Mouse (Mus musculus): ENCODE measurements around the gene Rnpepl1. TPM values are rescaled to one million over a fixed set of nuclear protein-coding genes. Genes with fewer than 3 reads are reported as not detected.

Rnpepl1 gene
- 47.7 and 47.8 TPM in 2 replicates for polyA plus RNA-seq (2015; fragmentation: Nextera tagmentation; extraction: Ambion mirVana)

GRCm38 (mm10) chr1:92910239-92910885, at the start of gene Rnpepl1:
TSS of gene Rnpepl1 (plus strand) at chr1:92910783.
- peak within 1 kb of the TSS; percentile 90 for H3K27ac ChIP-seq (replicated peaks)
- peak within 1 kb of the TSS; percentile 85 for H3K9ac ChIP-seq
- no peaks in the 10 kb centered on the region for H3K27me3 ChIP-seq
- H3K36me3 ChIP-seq, result peaks cover 15% of the 10 kb centered on the region
- no peaks in the 10 kb centered on the region for H3K9me3 ChIP-seq (replicated peaks)
- peak; percentile 71 for ATAC-seq (ENCODE audit: insufficient number of reproducible peaks, low FRiP score, low TSS enrichment, low read depth)
- H3K4me3 ChIP-seq (replicated peaks), result peak within 1 kb of the TSS; percentile 81
- H3K4me1 ChIP-seq, result peaks cover 42% of the 10 kb centered on the region
- peak within 1 kb of the TSS; percentile 93 for H3K4me2 ChIP-seq (replicated peaks)
- under 1% methylated on average over 53 of the region's 57 CpGs for WGBS

DNA sequence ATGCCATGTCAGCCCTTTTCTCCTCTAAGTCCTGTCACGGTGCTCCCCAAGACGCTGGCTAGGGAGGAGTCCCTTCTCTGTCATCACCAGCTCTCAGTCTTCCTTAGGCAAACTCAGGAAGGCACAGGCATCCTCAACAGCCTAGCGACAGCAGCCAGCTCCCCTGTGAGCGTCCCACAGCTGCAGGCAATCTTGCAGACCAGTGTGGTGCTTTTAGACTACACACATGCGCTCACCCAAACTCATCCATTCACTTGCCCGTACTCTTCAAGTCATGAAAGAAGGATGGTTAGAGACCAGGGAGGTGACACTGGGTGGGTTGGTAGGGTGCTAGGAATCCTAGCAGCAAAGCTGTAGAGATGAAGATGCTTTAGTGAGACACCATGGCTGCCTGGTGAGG, 49.1 kb upstream of the Rnpepl1 start:
- no peak for ATAC-seq (ENCODE audit: insufficient number of reproducible peaks, low FRiP score, low TSS enrichment, low read depth)
- WGBS, result 63% methylated on average over 6 of the region's 6 CpGs
- no peak overlapping the region for H3K27ac ChIP-seq (replicated peaks)
- no peaks in the 10 kb centered on the region for H3K27me3 ChIP-seq
- no peaks in the 10 kb centered on the region for H3K9me3 ChIP-seq (replicated peaks)
- no peaks in the 10 kb centered on the region for H3K4me1 ChIP-seq
- H3K4me3 ChIP-seq (replicated peaks), result no peak overlapping the region
- peaks cover 39% of the 10 kb centered on the region for H3K36me3 ChIP-seq
- H3K4me2 ChIP-seq (replicated peaks), result no peak overlapping the region
- no peak overlapping the region for H3K9ac ChIP-seq

- ATAC-seq (ENCODE audit: insufficient number of reproducible peaks, low FRiP score, low TSS enrichment, low read depth), result no peak
Measured at GRCm38 (mm10) chr1:92863268-92863667, 47.3 kb upstream of the Rnpepl1 start.

GRCm38 (mm10) chr1:92866170-92866569, 44.4 kb upstream of the Rnpepl1 start:
- no peaks in the 10 kb centered on the region for H3K9me3 ChIP-seq (replicated peaks)
- no peak overlapping the region for H3K4me2 ChIP-seq (replicated peaks)
- ATAC-seq (ENCODE audit: insufficient number of reproducible peaks, low FRiP score, low TSS enrichment, low read depth), result no peak
- no peak overlapping the region for H3K9ac ChIP-seq
- WGBS, result 63% methylated on average over 2 of the region's 2 CpGs
- no peaks in the 10 kb centered on the region for H3K4me1 ChIP-seq
- no peak overlapping the region for H3K27ac ChIP-seq (replicated peaks)
- no peaks in the 10 kb centered on the region for H3K36me3 ChIP-seq
- H3K4me3 ChIP-seq (replicated peaks), result no peak overlapping the region
- H3K27me3 ChIP-seq, result no peaks in the 10 kb centered on the region

More at GRCm38 (mm10) chr1:92863268-92863667, 47.3 kb upstream of the Rnpepl1 start:
- Histone ChIP-seq H3K36me3 (peaks cover 23% of the 10 kb centered on the region), H3K27ac (replicated peaks) (no peak overlapping the region), H3K4me3 (replicated peaks) (no peak overlapping the region), H3K27me3 (no peaks in the 10 kb centered on the region), H3K9me3 (replicated peaks) (no peaks in the 10 kb centered on the region), H3K4me2 (replicated peaks) (no peak overlapping the region), H3K9ac (no peak overlapping the region), H3K4me1 (no peaks in the 10 kb centered on the region)
- WGBS, result 74% methylated on average over 4 of the region's 4 CpGs

GRCm38 (mm10) chr1:92869985-92870384, 40.6 kb upstream of the Rnpepl1 start:
- Histone ChIP-seq H3K9me3 (replicated peaks) (no peaks in the 10 kb centered on the region), H3K36me3 (no peaks in the 10 kb centered on the region), H3K4me2 (replicated peaks) (no peak overlapping the region), H3K27ac (replicated peaks) (no peak overlapping the region), H3K9ac (no peak overlapping the region), H3K4me1 (no peaks in the 10 kb centered on the region), H3K4me3 (replicated peaks) (no peak overlapping the region), H3K27me3 (no peaks in the 10 kb centered on the region)
- no peak for ATAC-seq (ENCODE audit: insufficient number of reproducible peaks, low FRiP score, low TSS enrichment, low read depth)
- 69% methylated on average over 2 of the region's 2 CpGs for WGBS

DNA sequence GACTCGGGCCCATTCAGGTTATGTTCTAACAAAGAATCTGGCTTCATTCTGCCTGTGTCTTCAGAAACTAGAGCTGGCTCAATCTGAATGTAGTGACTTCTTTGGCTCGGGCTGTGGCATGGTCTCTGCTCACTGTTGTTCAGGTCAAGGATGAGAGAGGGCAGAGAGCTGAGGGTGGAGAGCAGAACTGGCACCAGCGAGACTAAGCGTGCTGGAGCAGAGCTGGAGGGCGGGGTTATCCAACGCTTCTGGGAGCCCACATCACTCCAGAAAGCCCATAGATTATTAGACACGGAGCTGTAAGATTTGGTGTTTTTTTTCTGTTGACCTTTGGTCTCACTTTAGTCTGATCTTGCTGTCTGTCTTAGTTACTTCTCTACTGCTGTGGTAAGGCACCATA, 37.9 kb upstream of the Rnpepl1 start:
- H3K4me3 ChIP-seq (replicated peaks), result no peak overlapping the region
- H3K9ac ChIP-seq, result no peak overlapping the region
- WGBS, result 85% methylated on average over 7 of the region's 7 CpGs
- no peaks in the 10 kb centered on the region for H3K36me3 ChIP-seq
- H3K4me1 ChIP-seq, result no peaks in the 10 kb centered on the region
- H3K27me3 ChIP-seq, result no peaks in the 10 kb centered on the region
- no peak overlapping the region for H3K27ac ChIP-seq (replicated peaks)
- H3K4me2 ChIP-seq (replicated peaks), result no peak overlapping the region
- no peaks in the 10 kb centered on the region for H3K9me3 ChIP-seq (replicated peaks)
- ATAC-seq (ENCODE audit: insufficient number of reproducible peaks, low FRiP score, low TSS enrichment, low read depth), result no peak

DNA sequence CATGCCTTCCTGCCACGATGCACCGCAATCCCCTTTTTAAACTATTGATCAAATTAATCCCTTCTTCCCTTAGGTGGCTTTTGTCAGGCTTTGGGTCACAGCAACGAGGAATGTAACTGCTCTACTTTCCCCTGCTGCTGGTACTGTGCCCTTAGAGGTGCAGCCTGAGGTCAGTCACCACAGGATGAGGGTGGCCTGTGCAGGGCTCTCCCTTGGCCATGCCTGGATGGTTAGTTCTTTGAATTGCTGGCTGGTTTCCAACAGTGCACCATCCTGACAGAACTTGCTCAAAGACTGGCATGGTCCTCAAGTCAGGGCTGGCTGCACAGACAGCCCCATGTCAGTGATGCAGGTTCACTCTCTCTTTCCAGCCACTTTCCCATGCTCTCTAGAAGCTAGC, 36.6 kb upstream of the Rnpepl1 start:
- WGBS, result 71% methylated on average over 3 of the region's 3 CpGs
- H3K27me3 ChIP-seq, result no peaks in the 10 kb centered on the region
- no peak overlapping the region for H3K9ac ChIP-seq
- no peaks in the 10 kb centered on the region for H3K9me3 ChIP-seq (replicated peaks)
- no peak overlapping the region for H3K27ac ChIP-seq (replicated peaks)
- ATAC-seq (ENCODE audit: insufficient number of reproducible peaks, low FRiP score, low TSS enrichment, low read depth), result no peak
- H3K4me3 ChIP-seq (replicated peaks), result no peak overlapping the region
- H3K4me1 ChIP-seq, result no peaks in the 10 kb centered on the region
- H3K4me2 ChIP-seq (replicated peaks), result no peak overlapping the region
- no peaks in the 10 kb centered on the region for H3K36me3 ChIP-seq

GRCm38 (mm10) chr1:92875360-92876111, 35.0 kb upstream of the Rnpepl1 start:
- no peak overlapping the region for H3K27ac ChIP-seq (replicated peaks)
- no peaks in the 10 kb centered on the region for H3K9me3 ChIP-seq (replicated peaks)
- ATAC-seq (ENCODE audit: insufficient number of reproducible peaks, low FRiP score, low TSS enrichment, low read depth), result no peak
- H3K9ac ChIP-seq, result no peak overlapping the region
- H3K4me3 ChIP-seq (replicated peaks), result no peak overlapping the region
- 79% methylated on average over 8 of the region's 8 CpGs for WGBS
- H3K4me2 ChIP-seq (replicated peaks), result no peak overlapping the region
- H3K36me3 ChIP-seq, result no peaks in the 10 kb centered on the region
- H3K27me3 ChIP-seq, result no peaks in the 10 kb centered on the region
- H3K4me1 ChIP-seq, result 0 out of 2 replicates have a peak, but pooled peaks cover 3% of the 10 kb centered on the region

DNA sequence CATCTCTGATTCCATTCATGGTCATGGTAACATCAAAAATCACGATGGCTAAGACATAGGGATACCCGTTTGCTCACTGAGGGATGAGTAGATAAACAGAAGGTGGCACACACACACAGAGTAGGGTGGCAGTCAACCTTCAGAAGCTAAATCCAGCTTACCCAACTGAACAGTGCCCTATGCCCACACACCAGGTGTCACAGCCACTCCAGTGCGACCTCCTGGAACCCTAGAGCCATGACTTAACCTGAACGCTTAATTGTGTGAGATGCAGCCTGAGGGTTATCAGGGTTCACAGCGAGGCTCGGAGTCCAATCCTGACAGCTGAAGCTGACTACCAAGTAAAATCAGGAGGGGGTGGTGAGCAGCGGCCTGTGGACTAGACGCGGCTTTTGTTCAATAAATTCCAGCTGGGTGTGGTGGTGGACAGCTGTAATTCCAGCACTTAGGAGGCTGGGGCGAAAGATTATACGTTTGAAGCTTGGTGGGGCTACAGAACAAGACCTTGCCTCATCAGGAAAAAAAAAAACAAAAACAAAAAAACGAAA, 33.1 kb upstream of the Rnpepl1 start:
- no peaks in the 10 kb centered on the region for H3K9me3 ChIP-seq (replicated peaks)
- no peak overlapping the region for H3K4me2 ChIP-seq (replicated peaks)
- H3K27ac ChIP-seq (replicated peaks), result no peak overlapping the region
- ATAC-seq (ENCODE audit: insufficient number of reproducible peaks, low FRiP score, low TSS enrichment, low read depth), result no peak
- 0 out of 2 replicates have a peak, but pooled peaks cover 3% of the 10 kb centered on the region for H3K4me1 ChIP-seq
- no peak overlapping the region for H3K9ac ChIP-seq
- 38% methylated on average over 12 of the region's 12 CpGs for WGBS
- H3K36me3 ChIP-seq, result no peaks in the 10 kb centered on the region
- H3K27me3 ChIP-seq, result no peaks in the 10 kb centered on the region
- no peak overlapping the region for H3K4me3 ChIP-seq (replicated peaks)

GRCm38 (mm10) chr1:92878066-92878741, 32.4 kb upstream of the Rnpepl1 start:
- H3K4me2 ChIP-seq (replicated peaks), result no peak overlapping the region
- H3K36me3 ChIP-seq, result no peaks in the 10 kb centered on the region
- no peaks in the 10 kb centered on the region for H3K9me3 ChIP-seq (replicated peaks)
- WGBS, result 80% methylated on average over 13 of the region's 13 CpGs
- H3K9ac ChIP-seq, result no peak overlapping the region
- no peak overlapping the region for H3K27ac ChIP-seq (replicated peaks)
- no peak for ATAC-seq (ENCODE audit: insufficient number of reproducible peaks, low FRiP score, low TSS enrichment, low read depth)
- H3K4me1 ChIP-seq, result 0 out of 2 replicates have a peak, but pooled peaks cover 3% of the 10 kb centered on the region
- no peaks in the 10 kb centered on the region for H3K27me3 ChIP-seq
- no peak overlapping the region for H3K4me3 ChIP-seq (replicated peaks)

DNA sequence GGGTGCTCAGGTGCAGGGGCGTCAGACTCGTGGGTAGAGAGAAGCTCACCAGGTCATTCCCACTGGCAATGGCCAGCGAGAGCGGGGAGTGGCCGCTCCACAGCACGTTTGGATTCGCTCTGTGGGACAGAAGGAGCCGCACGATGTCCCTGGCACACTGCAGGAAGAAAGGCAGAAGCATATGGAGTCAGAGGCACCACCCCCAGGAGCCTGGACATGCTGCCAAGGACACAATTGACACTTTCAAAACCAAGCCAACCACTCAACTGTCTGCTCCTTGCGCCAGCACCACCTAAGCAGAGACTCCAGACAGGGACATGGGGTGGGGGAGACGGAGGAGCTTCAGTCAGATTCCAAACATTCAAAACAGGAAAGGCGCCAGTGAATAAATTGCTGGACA, 31.3 kb upstream of the Rnpepl1 start:
- H3K27me3 ChIP-seq, result no peaks in the 10 kb centered on the region
- H3K4me2 ChIP-seq (replicated peaks), result no peak overlapping the region
- no peak overlapping the region for H3K4me3 ChIP-seq (replicated peaks)
- H3K27ac ChIP-seq (replicated peaks), result no peak overlapping the region
- 0 out of 2 replicates have a peak, but pooled peaks cover 3% of the 10 kb centered on the region for H3K4me1 ChIP-seq
- no peak overlapping the region for H3K9ac ChIP-seq
- no peaks in the 10 kb centered on the region for H3K9me3 ChIP-seq (replicated peaks)
- WGBS, result 84% methylated on average over 12 of the region's 12 CpGs
- no peak for ATAC-seq (ENCODE audit: insufficient number of reproducible peaks, low FRiP score, low TSS enrichment, low read depth)
- no peaks in the 10 kb centered on the region for H3K36me3 ChIP-seq

All from embryonic facial prominence, embryonic 15.5 days (tissue).